Mouse (Mus musculus) naive thymus-derived CD4-positive, alpha-beta T cell, adult 5 months (primary cell): ENCODE measurements around the gene Nap1l3. TPM values are rescaled to one million over a fixed set of nuclear protein-coding genes. Genes with fewer than 3 reads are reported as not detected.

Experiments
- polyA plus RNA-seq: library from polyadenylated mRNA; unstranded; fragments of 100-300 nt; shearing (Covaris generic); gene quantifications from one replicate; pipeline ENCODE4 v1.2.1, GENCODE M21; 2017

Nap1l3 gene
- polyA plus RNA-seq: not detected

DNA sequence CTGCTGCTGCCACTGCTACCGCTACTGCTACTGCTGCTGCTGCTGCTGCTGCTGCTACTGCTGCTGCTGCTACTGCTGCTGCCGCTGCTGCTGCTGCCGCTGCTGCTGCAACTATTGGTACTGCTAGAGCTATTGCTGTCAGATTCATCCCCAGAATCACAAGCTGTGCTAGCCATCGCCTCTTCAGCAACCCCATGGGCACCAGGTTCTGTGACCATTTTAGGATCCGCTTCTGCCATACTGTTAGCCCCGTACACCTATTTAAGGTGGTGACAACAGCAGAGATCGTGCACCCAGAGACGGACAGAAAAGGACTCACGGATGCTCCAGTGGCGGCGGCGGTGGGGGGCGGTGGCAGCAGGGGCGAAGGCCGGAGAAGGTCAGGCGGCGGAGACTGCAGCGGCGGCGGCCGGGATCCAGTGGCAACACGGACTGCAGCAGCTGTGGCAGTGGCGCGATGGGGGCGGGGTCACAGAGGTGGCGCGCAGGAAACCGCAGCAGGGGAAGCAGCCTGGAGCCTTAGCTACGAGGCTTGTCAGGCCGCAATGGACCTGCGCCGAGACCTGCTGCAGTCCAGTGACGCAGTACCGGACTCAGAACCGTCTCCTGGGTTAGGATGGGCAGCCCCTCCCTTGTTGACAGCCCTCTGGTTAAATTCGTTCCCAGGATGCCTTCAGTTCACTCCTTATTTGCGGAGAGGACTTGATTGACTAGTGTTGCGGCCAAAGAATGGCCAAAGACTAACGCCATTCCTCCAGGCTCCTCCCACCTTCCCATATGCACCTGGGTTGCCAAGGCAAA is at the start of gene Nap1l3:
Gene Nap1l3, minus strand, starts transcription at position 621 of the 801 bp plus-strand sequence.

